Comparison of ENCODE assay signal across 8 mouse cellular contexts in the genomic region with DNA sequence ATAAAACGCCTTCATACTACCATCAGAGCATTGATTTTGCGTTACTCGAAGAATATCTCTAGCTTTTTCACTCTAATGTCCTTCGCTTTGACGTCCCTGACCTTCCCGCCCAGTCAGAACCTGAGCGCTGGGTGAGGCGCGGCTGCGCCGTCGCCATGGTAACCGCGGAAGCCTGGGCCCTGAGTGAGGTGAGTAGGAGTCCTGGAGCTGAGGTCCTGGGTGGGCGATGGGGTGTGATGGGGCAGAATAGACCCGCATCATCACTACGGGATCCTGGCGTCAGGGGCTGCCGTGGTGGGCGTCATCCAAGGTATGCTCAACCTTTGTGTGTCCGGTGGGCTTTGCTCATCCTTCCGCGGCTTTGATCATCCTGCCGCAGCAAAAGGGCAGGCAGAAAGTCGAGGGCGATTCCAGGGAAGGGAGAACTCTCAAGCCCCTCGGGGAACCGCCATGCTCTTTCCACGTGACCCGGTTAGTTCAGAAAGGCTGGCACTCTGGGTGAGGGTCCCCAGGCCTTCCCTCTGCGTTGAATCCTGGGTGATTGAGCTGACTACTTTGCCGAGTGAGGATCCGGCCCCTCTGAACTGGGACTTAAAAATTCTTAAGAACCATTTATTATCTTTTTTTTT. TPM values are rescaled to one million over a fixed set of nuclear protein-coding genes. Genes with fewer than 3 reads are reported as not detected.
A peak's percentile ranks its signal among the peaks of the same experiment; 100 is the strongest.
DNase-seq lines count a peak whose midpoint lies in the region; ATAC-seq and TF ChIP-seq lines count a peak whose summit lies in the region.

A gene (plus strand): TSS at position 161 of the 629 bp plus-strand sequence.

- peak within 1 kb of the TSS; percentile 16 for H3K4me3 ChIP-seq in erythroblast, embryonic 14.5 days (replicated peaks)
- H3K4me3 ChIP-seq in heart, embryonic 11.5 days (ENCODE audit: low read depth, low read length) = peak within 1 kb of the TSS; percentile 50
- H3K4me3 ChIP-seq in kidney, embryonic 15.5 days (replicated peaks) = peak within 1 kb of the TSS; percentile 51
- H3K4me3 ChIP-seq in limb, embryonic 14.5 days (replicated peaks; ENCODE audit: low read length) = peak within 1 kb of the TSS; percentile 41

- TF ChIP-seq POLR2A in limb, embryonic 14.5 days (IDR thresholded peaks at IDR 0.05; ENCODE audit: borderline replicate concordance, extremely low read depth, insufficient read depth, insufficient read length) = no peak

- H3K36me3 ChIP-seq in erythroblast, embryonic 14.5 days (ENCODE audit: control insufficient read depth) = no peaks in the 10 kb centered on the region
- H3K36me3 ChIP-seq in heart, embryonic 11.5 days (ENCODE audit: control insufficient read depth, insufficient read depth, low read length) = no peaks in the 10 kb centered on the region
- no peaks in the 10 kb centered on the region for H3K36me3 ChIP-seq in kidney, embryonic 15.5 days
- H3K36me3 ChIP-seq in limb, embryonic 14.5 days (ENCODE audit: control insufficient read depth, insufficient read depth, low read length) = no peaks in the 10 kb centered on the region

- 5% methylated on average over 33 of the region's 33 CpGs for WGBS in heart, embryonic 11.5 days (ENCODE audit: insufficient replicate concordance)
- 4% methylated on average over 33 of the region's 33 CpGs for WGBS in kidney, embryonic 15.5 days
- 6% methylated on average over 33 of the region's 33 CpGs for WGBS in limb, embryonic 14.5 days

- H3K27me3 ChIP-seq in erythroblast, embryonic 14.5 days (ENCODE audit: control insufficient read depth) = peaks cover 22% of the 10 kb centered on the region
- H3K27me3 ChIP-seq in heart, embryonic 11.5 days (ENCODE audit: control insufficient read depth, insufficient read depth, low read length) = no peaks in the 10 kb centered on the region
- H3K27me3 ChIP-seq in kidney, embryonic 15.5 days = no peaks in the 10 kb centered on the region
- no peaks in the 10 kb centered on the region for H3K27me3 ChIP-seq in limb, embryonic 14.5 days (ENCODE audit: control insufficient read depth, insufficient read depth, low read length)

- no peak within 1 kb of the TSS for H3K27ac ChIP-seq in heart, embryonic 11.5 days (ENCODE audit: low read depth, low read length)
- H3K27ac ChIP-seq in kidney, embryonic 15.5 days = no peak within 1 kb of the TSS
- H3K27ac ChIP-seq in limb, embryonic 14.5 days (replicated peaks; ENCODE audit: low read depth, low read length) = no peak within 1 kb of the TSS

- no peaks in the 10 kb centered on the region for H3K9me3 ChIP-seq in erythroblast, embryonic 14.5 days (ENCODE audit: control insufficient read depth, low read length)
- no peaks in the 10 kb centered on the region for H3K9me3 ChIP-seq in heart, embryonic 11.5 days (replicated peaks; ENCODE audit: control insufficient read depth, low read length)
- no peaks in the 10 kb centered on the region for H3K9me3 ChIP-seq in kidney, embryonic 15.5 days (replicated peaks)
- H3K9me3 ChIP-seq in limb, embryonic 14.5 days (ENCODE audit: control insufficient read depth, low read length) = no peaks in the 10 kb centered on the region

- H3K9ac ChIP-seq in heart, embryonic 11.5 days (ENCODE audit: low read depth, low read length) = peak within 1 kb of the TSS; percentile 63
- H3K9ac ChIP-seq in kidney, embryonic 15.5 days = peak within 1 kb of the TSS; percentile 42
- H3K9ac ChIP-seq in limb, embryonic 14.5 days (ENCODE audit: low read depth, low read length, severe bottlenecking) = peak within 1 kb of the TSS; percentile 60

- peak; percentile 77 for DNase-seq in embryo, embryonic 10 days (ENCODE audit: low spot score)
- DNase-seq in limb, embryonic 14.5 days (ENCODE audit: low spot score) = peak; percentile 9
- DNase-seq in naive thymus-derived CD4-positive, alpha-beta T cell, adult 2 months (ENCODE audit: low read depth) = peak; percentile 23
- peak; percentile 52 for DNase-seq in thymus, postnatal 0 days (ENCODE audit: low spot score)

- no peak for ATAC-seq in erythroblast, adult 5-6 weeks (replicated peaks; ENCODE audit: low FRiP score, poor library complexity, severe bottlenecking)
- ATAC-seq in heart, embryonic 11.5 days (replicated peaks; ENCODE audit: insufficient number of reproducible peaks, low FRiP score, low TSS enrichment) = peak; percentile 74; the same call in 1 of the 2 replicates
- ATAC-seq in kidney, embryonic 15.5 days (replicated peaks; ENCODE audit: low FRiP score) = peak; percentile 97
- ATAC-seq in limb, embryonic 14.5 days (ENCODE audit: low FRiP score, low read depth) = peak; percentile 77

- H3K4me2 ChIP-seq in heart, embryonic 11.5 days = peak within 1 kb of the TSS; percentile 81
- H3K4me2 ChIP-seq in kidney, embryonic 15.5 days = peak within 1 kb of the TSS; percentile 83
- H3K4me2 ChIP-seq in limb, embryonic 14.5 days (replicated peaks; ENCODE audit: low read depth, low read length, severe bottlenecking) = peak within 1 kb of the TSS; percentile 76

- H3K4me1 ChIP-seq in erythroblast, embryonic 14.5 days (ENCODE audit: control insufficient read depth) = peaks cover 5% of the 10 kb centered on the region
- no peaks in the 10 kb centered on the region for H3K4me1 ChIP-seq in heart, embryonic 11.5 days (ENCODE audit: control insufficient read depth, insufficient read depth, low read length)
- H3K4me1 ChIP-seq in kidney, embryonic 15.5 days = peaks cover 10% of the 10 kb centered on the region
- H3K4me1 ChIP-seq in limb, embryonic 14.5 days (ENCODE audit: control insufficient read depth, insufficient read depth, low read length) = peaks cover 5% of the 10 kb centered on the region; the same call in 1 of the 2 replicates

RNA-seq across cellular contexts. Expression of the gene that starts here (rescaled TPM):
- polyA plus RNA-seq in erythroblast, embryonic 14.5 days (2012) = not detected in 2 replicates
- total RNA-seq in erythroblast, adult 5-6 weeks (2015; ENCODE audit: low replicate concordance) = not detected in 2 replicates
- total RNA-seq in erythroblast, adult 5-6 weeks (2017; ENCODE audit: low replicate concordance) = not detected in 2 replicates
- polyA plus RNA-seq in heart, embryonic 11.5 days (2014; fragmentation: Nextera tagmentation; extraction: Ambion mirVana) = 2.5 and 3.0 TPM in 2 replicates
- 5.1 and 5.5 TPM in 2 replicates for polyA plus RNA-seq in kidney, embryonic 15.5 days (2015; fragmentation: Nextera tagmentation; extraction: Ambion mirVana)
- polyA plus RNA-seq in limb, embryonic 14.5 days (2012; rRNA removed) = 1.5 and 2.1 TPM in 2 replicates
- 1.1 and 1.5 TPM in 2 replicates for polyA plus RNA-seq in limb, embryonic 14.5 days (2014; fragmentation: Nextera tagmentation; extraction: Ambion mirVana)
- 0.21 and 0.29 TPM in 2 replicates for polyA plus RNA-seq in thymus, postnatal 0 days (2015; fragmentation: Nextera tagmentation; extraction: Ambion mirVana)

Comparison
In these comparisons a context has a peak if more than half of its experiments do, and no peak if none do; other contexts are left out.
1. Peak in DNase-seq in thymus, postnatal 0 days; RNA of the gene not detected or under 1 TPM.
2. DNase-seq: peak in every context shown above with its lines; median percentile 77 in embryo, embryonic 10 days; 52 in thymus, postnatal 0 days; 23 in naive thymus-derived CD4-positive, alpha-beta T cell, adult 2 months; 9 in limb, embryonic 14.5 days.